Mouse (Mus musculus): ENCODE measurements around the gene Ubr3.

The Ubr3 gene

GRCm38 (mm10) chr2:70025711-70026110 lies 128.7 kb downstream of the Ubr3 start:
- H3K27me3 ChIP-seq (ENCODE audit: insufficient read depth, low read length): no peaks in the 10 kb centered on the region
- H3K9me3 ChIP-seq (ENCODE audit: low read length): no peaks in the 10 kb centered on the region
- no peak for TF ChIP-seq NANOG (IDR thresholded peaks at IDR 0.05; ENCODE audit: borderline replicate concordance, low read length)
- TF ChIP-seq CTCF (conservative IDR thresholded peaks at IDR 0.05; ENCODE audit: low read length): no peak
- no peak for TF ChIP-seq POU5F1 (IDR thresholded peaks at IDR 0.05; ENCODE audit: borderline replicate concordance, low read length)
- H3K4me1 ChIP-seq (replicated peaks; ENCODE audit: low read depth, low read length): peaks cover 12% of the 10 kb centered on the region
- no peak overlapping the region for H3K4me3 ChIP-seq (replicated peaks; ENCODE audit: low read length)
- peaks cover 30% of the 10 kb centered on the region for H3K36me3 ChIP-seq (ENCODE audit: insufficient read depth, low read length)

DNA sequence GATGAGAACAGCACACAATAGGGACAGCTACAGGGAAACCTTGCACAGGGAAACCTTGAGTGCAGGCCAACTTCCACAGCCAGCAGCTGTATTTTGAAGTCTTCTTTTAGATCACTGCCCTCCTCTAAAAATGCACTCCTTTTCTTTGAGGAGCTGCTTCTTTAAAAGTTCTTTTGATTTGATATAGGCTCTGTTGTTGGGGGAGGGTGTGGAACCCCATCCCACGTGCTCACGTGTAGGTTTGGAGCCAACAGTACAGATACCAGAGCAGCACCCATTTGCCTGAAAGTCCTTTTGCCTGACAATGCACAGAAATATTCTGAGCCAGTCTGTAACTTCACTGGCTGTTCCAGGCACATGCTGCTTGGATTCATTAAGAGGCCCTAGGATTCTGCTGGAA lies 134.4 kb downstream of the Ubr3 start:
- TF ChIP-seq NANOG (IDR thresholded peaks at IDR 0.05; ENCODE audit: borderline replicate concordance, low read length) (no peak), CTCF (conservative IDR thresholded peaks at IDR 0.05; ENCODE audit: low read length) (no peak), POU5F1 (IDR thresholded peaks at IDR 0.05; ENCODE audit: borderline replicate concordance, low read length) (no peak)
- Histone ChIP-seq H3K27me3 (ENCODE audit: insufficient read depth, low read length) (0 out of 2 replicates have a peak, but pooled peaks cover 3% of the 10 kb centered on the region), H3K4me3 (replicated peaks; ENCODE audit: low read length) (no peak overlapping the region), H3K4me1 (replicated peaks; ENCODE audit: low read depth, low read length) (peaks cover 4% of the 10 kb centered on the region), H3K9me3 (ENCODE audit: low read length) (no peaks in the 10 kb centered on the region), H3K36me3 (ENCODE audit: insufficient read depth, low read length) (no peaks in the 10 kb centered on the region)

- no peaks in the 10 kb centered on the region for H3K36me3 ChIP-seq (ENCODE audit: insufficient read depth, low read length)
- H3K4me3 ChIP-seq (replicated peaks; ENCODE audit: low read length): no peak overlapping the region
- H3K9me3 ChIP-seq (ENCODE audit: low read length): no peaks in the 10 kb centered on the region
Measured at GRCm38 (mm10) chr2:70034895-70035294, 137.8 kb downstream of the Ubr3 start.

GRCm38 (mm10) chr2:70035358-70035757 lies 138.3 kb downstream of the Ubr3 start:
- no peak for TF ChIP-seq NANOG (IDR thresholded peaks at IDR 0.05; ENCODE audit: borderline replicate concordance, low read length)
- TF ChIP-seq POU5F1 (IDR thresholded peaks at IDR 0.05; ENCODE audit: borderline replicate concordance, low read length): no peak
- no peak for TF ChIP-seq CTCF (conservative IDR thresholded peaks at IDR 0.05; ENCODE audit: low read length)

More at GRCm38 (mm10) chr2:70034895-70035294, 137.8 kb downstream of the Ubr3 start:
- TF ChIP-seq POU5F1 (IDR thresholded peaks at IDR 0.05; ENCODE audit: borderline replicate concordance, low read length): no peak
- TF ChIP-seq NANOG (IDR thresholded peaks at IDR 0.05; ENCODE audit: borderline replicate concordance, low read length): no peak
- TF ChIP-seq CTCF (conservative IDR thresholded peaks at IDR 0.05; ENCODE audit: low read length): no peak
- Histone ChIP-seq H3K27me3 (ENCODE audit: insufficient read depth, low read length) (0 out of 2 replicates have a peak, but pooled peaks cover 3% of the 10 kb centered on the region), H3K4me1 (replicated peaks; ENCODE audit: low read depth, low read length) (peaks cover 10% of the 10 kb centered on the region)

DNA sequence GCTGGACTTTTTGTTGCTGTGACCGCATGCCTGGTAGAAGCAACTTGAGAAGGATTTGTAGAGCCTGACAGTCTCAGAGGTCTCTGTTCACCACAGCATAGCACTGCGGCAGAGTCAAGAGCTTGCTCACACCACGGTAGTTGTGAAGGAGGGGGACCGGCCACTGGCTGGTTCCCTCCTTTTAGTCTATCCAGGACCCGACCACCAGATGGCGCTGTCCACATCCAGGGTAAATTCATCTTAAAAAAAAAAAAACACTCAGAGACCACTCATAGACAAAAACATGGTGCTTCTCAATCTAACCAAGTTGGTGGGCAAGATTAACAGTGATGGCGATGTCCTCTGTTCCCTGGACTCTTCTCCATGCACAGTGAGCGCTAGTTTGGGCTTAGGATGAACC lies 140.2 kb downstream of the Ubr3 start:
- Histone ChIP-seq H3K4me1 (replicated peaks; ENCODE audit: low read depth, low read length) (peaks cover 9% of the 10 kb centered on the region), H3K4me3 (replicated peaks; ENCODE audit: low read length) (no peak overlapping the region), H3K27me3 (ENCODE audit: insufficient read depth, low read length) (0 out of 2 replicates have a peak, but pooled peaks cover 3% of the 10 kb centered on the region), H3K9me3 (ENCODE audit: low read length) (peaks cover 14% of the 10 kb centered on the region), H3K36me3 (ENCODE audit: insufficient read depth, low read length) (no peaks in the 10 kb centered on the region)
- TF ChIP-seq CTCF (conservative IDR thresholded peaks at IDR 0.05; ENCODE audit: low read length) (peak; percentile 55), POU5F1 (IDR thresholded peaks at IDR 0.05; ENCODE audit: borderline replicate concordance, low read length) (no peak), NANOG (IDR thresholded peaks at IDR 0.05; ENCODE audit: borderline replicate concordance, low read length) (no peak)

More at GRCm38 (mm10) chr2:70035358-70035757, 138.3 kb downstream of the Ubr3 start:
- Histone ChIP-seq H3K27me3 (ENCODE audit: insufficient read depth, low read length) (0 out of 2 replicates have a peak, but pooled peaks cover 3% of the 10 kb centered on the region), H3K4me3 (replicated peaks; ENCODE audit: low read length) (no peak overlapping the region), H3K9me3 (ENCODE audit: low read length) (no peaks in the 10 kb centered on the region), H3K36me3 (ENCODE audit: insufficient read depth, low read length) (no peaks in the 10 kb centered on the region), H3K4me1 (replicated peaks; ENCODE audit: low read depth, low read length) (peaks cover 9% of the 10 kb centered on the region)

GRCm38 (mm10) chr2:70038752-70039151 lies 141.7 kb downstream of the Ubr3 start, which contains the start of gene Myo3b:
Gene Myo3b, plus strand, starts transcription at chr2:70039126.
- H3K9me3 ChIP-seq (ENCODE audit: low read length): peaks cover 20% of the 10 kb centered on the region
- peak within 1 kb of the TSS; percentile 58 for H3K4me3 ChIP-seq (replicated peaks; ENCODE audit: low read length)
- H3K27me3 ChIP-seq (ENCODE audit: insufficient read depth, low read length): 0 out of 2 replicates have a peak, but pooled peaks cover 3% of the 10 kb centered on the region
- no peaks in the 10 kb centered on the region for H3K36me3 ChIP-seq (ENCODE audit: insufficient read depth, low read length)
- TF ChIP-seq CTCF (conservative IDR thresholded peaks at IDR 0.05; ENCODE audit: low read length): no peak
- TF ChIP-seq POU5F1 (IDR thresholded peaks at IDR 0.05; ENCODE audit: borderline replicate concordance, low read length): no peak
- TF ChIP-seq NANOG (IDR thresholded peaks at IDR 0.05; ENCODE audit: borderline replicate concordance, low read length): no peak
- peaks cover 9% of the 10 kb centered on the region for H3K4me1 ChIP-seq (replicated peaks; ENCODE audit: low read depth, low read length)

DNA sequence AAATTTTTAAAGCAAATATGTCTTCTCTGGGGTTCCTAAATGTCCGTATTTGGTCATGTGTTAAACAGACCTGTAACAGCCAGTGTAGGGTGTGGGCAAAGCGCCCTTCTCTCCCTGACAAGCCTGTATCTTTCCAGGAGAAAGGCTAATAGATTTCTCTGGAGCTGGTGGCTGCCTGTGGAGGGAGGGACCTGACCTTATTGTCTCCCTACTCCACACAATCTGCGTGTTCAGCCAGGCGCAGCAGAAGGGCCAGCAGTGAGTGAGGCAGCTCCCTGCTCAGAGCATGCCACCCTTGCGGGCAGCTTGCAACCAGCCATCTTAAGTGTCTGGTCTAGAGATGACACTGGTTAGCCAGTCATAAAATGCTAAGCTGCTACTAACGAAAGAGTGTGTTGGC lies 147.4 kb downstream of the Ubr3 start:
- H3K4me1 ChIP-seq (replicated peaks; ENCODE audit: low read depth, low read length): 0 out of 2 replicates have a peak, but pooled peaks cover 4% of the 10 kb centered on the region
- TF ChIP-seq POU5F1 (IDR thresholded peaks at IDR 0.05; ENCODE audit: borderline replicate concordance, low read length) (no peak), NANOG (IDR thresholded peaks at IDR 0.05; ENCODE audit: borderline replicate concordance, low read length) (no peak), CTCF (conservative IDR thresholded peaks at IDR 0.05; ENCODE audit: low read length) (no peak)
- H3K27me3 ChIP-seq (ENCODE audit: insufficient read depth, low read length): no peaks in the 10 kb centered on the region
- no peaks in the 10 kb centered on the region for H3K36me3 ChIP-seq (ENCODE audit: insufficient read depth, low read length)
- H3K9me3 ChIP-seq (ENCODE audit: low read length): peaks cover 20% of the 10 kb centered on the region
- no peak overlapping the region for H3K4me3 ChIP-seq (replicated peaks; ENCODE audit: low read length)

- Histone ChIP-seq H3K27me3 (ENCODE audit: insufficient read depth, low read length) (no peaks in the 10 kb centered on the region), H3K9me3 (ENCODE audit: low read length) (no peaks in the 10 kb centered on the region; the same call in 1 of the 2 replicates)
Measured at GRCm38 (mm10) chr2:70047868-70048267, 150.8 kb downstream of the Ubr3 start.

DNA sequence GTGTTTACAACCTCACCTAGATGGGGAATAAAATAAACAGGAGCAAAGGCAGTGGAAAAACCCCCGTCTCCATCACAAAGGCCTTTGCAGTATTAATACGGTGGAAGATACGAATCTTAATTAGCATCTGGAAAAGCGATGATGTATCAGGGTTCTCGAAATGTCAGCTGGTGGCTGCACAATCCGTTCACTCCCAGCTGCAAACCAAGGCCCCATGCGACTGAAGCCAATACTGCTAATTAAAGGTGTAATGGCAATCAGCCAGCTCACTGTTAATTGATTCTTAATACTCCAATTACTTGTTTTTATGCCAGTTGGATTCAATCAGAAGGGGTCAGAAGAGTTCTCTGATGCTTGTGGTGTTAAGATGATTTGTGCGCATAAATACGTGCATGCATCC lies 156.8 kb downstream of the Ubr3 start:
- H3K27me3 ChIP-seq (ENCODE audit: insufficient read depth, low read length): no peaks in the 10 kb centered on the region
- no peak overlapping the region for H3K4me3 ChIP-seq (replicated peaks; ENCODE audit: low read length)
- H3K36me3 ChIP-seq (ENCODE audit: insufficient read depth, low read length): no peaks in the 10 kb centered on the region
- peaks cover 4% of the 10 kb centered on the region for H3K9me3 ChIP-seq (ENCODE audit: low read length)
- no peak for TF ChIP-seq NANOG (IDR thresholded peaks at IDR 0.05; ENCODE audit: borderline replicate concordance, low read length)
- TF ChIP-seq CTCF (conservative IDR thresholded peaks at IDR 0.05; ENCODE audit: low read length): no peak
- no peak for TF ChIP-seq POU5F1 (IDR thresholded peaks at IDR 0.05; ENCODE audit: borderline replicate concordance, low read length)
- no peaks in the 10 kb centered on the region for H3K4me1 ChIP-seq (replicated peaks; ENCODE audit: low read depth, low read length)

More at GRCm38 (mm10) chr2:70047868-70048267, 150.8 kb downstream of the Ubr3 start:
- H3K4me3 ChIP-seq (replicated peaks; ENCODE audit: low read length): no peak overlapping the region
- no peaks in the 10 kb centered on the region for H3K36me3 ChIP-seq (ENCODE audit: insufficient read depth, low read length)
- no peak for TF ChIP-seq NANOG (IDR thresholded peaks at IDR 0.05; ENCODE audit: borderline replicate concordance, low read length)
- TF ChIP-seq CTCF (conservative IDR thresholded peaks at IDR 0.05; ENCODE audit: low read length): no peak
- no peak for TF ChIP-seq POU5F1 (IDR thresholded peaks at IDR 0.05; ENCODE audit: borderline replicate concordance, low read length)
- 0 out of 2 replicates have a peak, but pooled peaks cover 4% of the 10 kb centered on the region for H3K4me1 ChIP-seq (replicated peaks; ENCODE audit: low read depth, low read length)
